Mouse (Mus musculus) bone marrow macrophage, adult 2 months (primary cell): ENCODE data around the gene Six5.

Source experiments
- CTCF ChIP-seq: IDR thresholded peaks from 2 replicates; pipeline ENCODE4 v1.5.1; 2012; ENCODE audit warnings: low read depth, mild to moderate bottlenecking, low read length, moderate library complexity
- POLR2A ChIP-seq: IDR thresholded peaks from 2 replicates; pipeline ENCODE4 v1.6.1; 2012; ENCODE audit warnings: mild to moderate bottlenecking, low read depth, low read length, borderline replicate concordance

GRCm38 (mm10) chr7:19046286-19047069, 47.9 kb upstream of the Six5 start:
- TF ChIP-seq CTCF, result no peak
- no peak for TF ChIP-seq POLR2A
